ENCODE assay signal across 7 mouse cellular contexts in genomic region chr17:80224326-80225116, GRCm38 (mm10). TPM values are rescaled to one million over a fixed set of nuclear protein-coding genes. Genes with fewer than 3 reads are reported as not detected.
DNase-seq lines count a peak whose midpoint lies in the region; ATAC-seq and TF ChIP-seq lines count a peak whose summit lies in the region.

Gemin6 (plus strand) TSS chr17:80224441.

- peaks cover 5% of the 10 kb centered on the region; the same call in 1 of the 2 replicates for H3K4me1 ChIP-seq in embryonic facial prominence, embryonic 12.5 days
- H3K4me1 ChIP-seq in kidney, adult 2 months (ENCODE audit: control insufficient read depth, insufficient read depth, low read length): peaks cover 2% of the 10 kb centered on the region; the same call in 1 of the 2 replicates
- H3K4me1 ChIP-seq in limb, embryonic 12.5 days (replicated peaks): 0 out of 2 replicates have a peak, but pooled peaks cover 4% of the 10 kb centered on the region
- peaks cover 6% of the 10 kb centered on the region for H3K4me1 ChIP-seq in midbrain, embryonic 15.5 days
- no peaks in the 10 kb centered on the region for H3K4me1 ChIP-seq in spleen, adult 2 months (ENCODE audit: control insufficient read depth, insufficient read depth, insufficient read length)

- under 1% methylated on average over 33 of the region's 33 CpGs for WGBS in embryonic facial prominence, embryonic 12.5 days
- WGBS in kidney, adult 2 months: under 1% methylated on average over 33 of the region's 33 CpGs
- WGBS in limb, embryonic 12.5 days: under 1% methylated on average over 33 of the region's 33 CpGs
- under 1% methylated on average over 33 of the region's 33 CpGs for WGBS in midbrain, embryonic 15.5 days
- WGBS in spleen, adult 2 months: under 1% methylated on average over 33 of the region's 33 CpGs

- peak within 1 kb of the TSS; percentile 70 for H3K4me2 ChIP-seq in embryonic facial prominence, embryonic 12.5 days (replicated peaks)
- H3K4me2 ChIP-seq in limb, embryonic 12.5 days: peak within 1 kb of the TSS; percentile 73
- peak within 1 kb of the TSS; percentile 76 for H3K4me2 ChIP-seq in midbrain, embryonic 15.5 days

- H3K27ac ChIP-seq in embryonic facial prominence, embryonic 12.5 days: peak within 1 kb of the TSS; percentile 88
- peak within 1 kb of the TSS; percentile 72; the same call in 1 of the 2 replicates for H3K27ac ChIP-seq in kidney, adult 2 months (ENCODE audit: insufficient read depth, low read depth, low read length)
- peak within 1 kb of the TSS; percentile 91 for H3K27ac ChIP-seq in limb, embryonic 12.5 days
- peak within 1 kb of the TSS; percentile 72 for H3K27ac ChIP-seq in midbrain, embryonic 15.5 days
- H3K27ac ChIP-seq in spleen, adult 2 months (ENCODE audit: insufficient read depth, low read length): peak within 1 kb of the TSS; percentile 88

- peaks cover 8% of the 10 kb centered on the region; the same call in 1 of the 2 replicates for H3K36me3 ChIP-seq in embryonic facial prominence, embryonic 12.5 days
- no peaks in the 10 kb centered on the region for H3K36me3 ChIP-seq in kidney, adult 2 months (ENCODE audit: control insufficient read depth, insufficient read depth, low read length)
- peaks cover 17% of the 10 kb centered on the region for H3K36me3 ChIP-seq in limb, embryonic 12.5 days
- H3K36me3 ChIP-seq in midbrain, embryonic 15.5 days (replicated peaks): no peaks in the 10 kb centered on the region
- no peaks in the 10 kb centered on the region for H3K36me3 ChIP-seq in spleen, adult 2 months (ENCODE audit: control insufficient read depth, insufficient read depth, low read length)

- H3K9ac ChIP-seq in embryonic facial prominence, embryonic 12.5 days: peak within 1 kb of the TSS; percentile 73
- H3K9ac ChIP-seq in limb, embryonic 12.5 days (replicated peaks): peak within 1 kb of the TSS; percentile 69
- peak within 1 kb of the TSS; percentile 54 for H3K9ac ChIP-seq in midbrain, embryonic 15.5 days

- no peaks in the 10 kb centered on the region for H3K9me3 ChIP-seq in embryonic facial prominence, embryonic 12.5 days
- no peaks in the 10 kb centered on the region for H3K9me3 ChIP-seq in limb, embryonic 12.5 days
- no peaks in the 10 kb centered on the region for H3K9me3 ChIP-seq in midbrain, embryonic 15.5 days

- DNase-seq in adrenal gland, postnatal 25 days: peak; percentile 72
- DNase-seq in heart, adult 18-20 months: peak; percentile 92
- peak; percentile 93 for DNase-seq in kidney, adult 2 months
- DNase-seq in spleen, adult 2 months (ENCODE audit: low read depth in 1 of 2, low spot score in 2 of 2): peak; percentile 66 to 78

- peak; percentile 96 for ATAC-seq in embryonic facial prominence, embryonic 12.5 days (ENCODE audit: insufficient number of reproducible peaks, insufficient read depth, low FRiP score, low TSS enrichment)
- peak; percentile 97 for ATAC-seq in limb, embryonic 12.5 days (ENCODE audit: insufficient number of reproducible peaks, insufficient read depth, low FRiP score, low TSS enrichment, low read depth)
- ATAC-seq in midbrain, embryonic 15.5 days (replicated peaks): peak; percentile 99

- peak within 1 kb of the TSS; percentile 63 for H3K4me3 ChIP-seq in embryonic facial prominence, embryonic 12.5 days
- H3K4me3 ChIP-seq in kidney, adult 2 months (ENCODE audit: insufficient read depth, low read depth, low read length): peak within 1 kb of the TSS; percentile 56
- H3K4me3 ChIP-seq in limb, embryonic 12.5 days (replicated peaks): peak within 1 kb of the TSS; percentile 57
- peak within 1 kb of the TSS; percentile 58 for H3K4me3 ChIP-seq in midbrain, embryonic 15.5 days
- peak within 1 kb of the TSS; percentile 74 for H3K4me3 ChIP-seq in spleen, adult 2 months (ENCODE audit: extremely low read depth, insufficient read depth, insufficient read length)

- H3K27me3 ChIP-seq in embryonic facial prominence, embryonic 12.5 days: no peaks in the 10 kb centered on the region
- H3K27me3 ChIP-seq in kidney, adult 2 months (replicated peaks; ENCODE audit: control insufficient read depth, insufficient read depth, low read length): no peaks in the 10 kb centered on the region
- no peaks in the 10 kb centered on the region for H3K27me3 ChIP-seq in limb, embryonic 12.5 days
- no peaks in the 10 kb centered on the region for H3K27me3 ChIP-seq in midbrain, embryonic 15.5 days (replicated peaks)
- H3K27me3 ChIP-seq in spleen, adult 2 months (ENCODE audit: control insufficient read depth, insufficient read depth, low read length): no peaks in the 10 kb centered on the region

- no peak for TF ChIP-seq CTCF in kidney, adult 2 months (conservative IDR thresholded peaks at IDR 0.05; ENCODE audit: insufficient read depth, insufficient read length, low read depth, low read length)
- no peak for TF ChIP-seq CTCF in spleen, adult 2 months (IDR thresholded peaks at IDR 0.05; ENCODE audit: extremely low read depth, insufficient read depth, insufficient read length, insufficient replicate concordance)

- TF ChIP-seq POLR2A in kidney, adult 2 months (IDR thresholded peaks at IDR 0.05; ENCODE audit: low read depth, low read length): no peak
- peak; percentile 67 for TF ChIP-seq POLR2A in spleen, adult 2 months (IDR thresholded peaks at IDR 0.05; ENCODE audit: low read depth, low read length)

RNA-seq across cellular contexts. Expression of gene Gemin6, which starts in this region (rescaled TPM):
- 10.4 and 11.1 TPM in 2 replicates for total RNA-seq in adrenal gland, postnatal 25 days (2021)
- 33.7 and 34.7 TPM in 2 replicates for polyA plus RNA-seq in embryonic facial prominence, embryonic 12.5 days (2016; fragmentation: Nextera tagmentation; extraction: Ambion mirVana)
- total RNA-seq in heart, adult 18-20 months (2021): 1 to 10 TPM; 4.2 to 4.8 TPM
- 2.5 and 2.9 TPM in 2 replicates for polyA plus RNA-seq in kidney, adult 2 months (2012; rRNA removed)
- 36.2 and 41.1 TPM in 2 replicates for polyA plus RNA-seq in limb, embryonic 12.5 days (2016; fragmentation: Nextera tagmentation; extraction: Ambion mirVana)
- 18.1 and 21.5 TPM in 2 replicates for polyA plus RNA-seq in midbrain, embryonic 15.5 days (2015; fragmentation: Nextera tagmentation; extraction: Ambion mirVana)
- 1.4 TPM in 2 replicates for polyA plus RNA-seq in spleen, adult 2 months (2012; rRNA removed)

Comparison
In these comparisons a context has a peak if more than half of its experiments do, and no peak if none do; other contexts are left out.
1. Peak in every context shown above with its lines: DNase-seq, ATAC-seq, H3K4me3 ChIP-seq and H3K27ac ChIP-seq.